Mouse (Mus musculus): ENCODE measurements around the gene Stra8.

- TF ChIP-seq CTCF (IDR thresholded peaks at IDR 0.05) (no peak), EP300 (IDR thresholded peaks at IDR 0.05) (no peak)
Observed at GRCm38 (mm10) chr6:34884724-34885123, 35.2 kb upstream of the Stra8 start.

Measured in lung, postnatal 0 days (tissue).